Mouse (Mus musculus) urinary bladder, postnatal 10 days (tissue): ENCODE data around the gene Kcnn3.

Source experiments
- DNase-seq: peaks from one replicate; pipeline ENCODE4 v3.0.0; 2022; ENCODE audit warnings: low spot score

Gene Kcnn3

GRCm38 (mm10) chr3:89616861-89617260 is 96.9 kb downstream of the Kcnn3 start:
- DNase-seq = no peak

GRCm38 (mm10) chr3:89617360-89617759 is 97.4 kb downstream of the Kcnn3 start:
- no peak for DNase-seq

- no peak for DNase-seq
These were observed 102.9 kb downstream of the Kcnn3 start for GRCm38 (mm10) chr3:89622825-89623224.

GRCm38 (mm10) chr3:89623531-89623930 is 103.6 kb downstream of the Kcnn3 start:
- no peak for DNase-seq

GRCm38 (mm10) chr3:89624001-89624400 is 104.0 kb downstream of the Kcnn3 start:
- no peak for DNase-seq

GRCm38 (mm10) chr3:89624814-89625445 is 105.0 kb downstream of the Kcnn3 start:
- DNase-seq = no peak

- no peak for DNase-seq
These were observed 106.6 kb downstream of the Kcnn3 start for GRCm38 (mm10) chr3:89626556-89626955.

GRCm38 (mm10) chr3:89629811-89630210 is 109.8 kb downstream of the Kcnn3 start:
- no peak for DNase-seq

- no peak for DNase-seq
These were observed 111.8 kb downstream of the Kcnn3 start for GRCm38 (mm10) chr3:89631750-89632149.

GRCm38 (mm10) chr3:89633531-89633930 is 113.6 kb downstream of the Kcnn3 start:
- no peak for DNase-seq

GRCm38 (mm10) chr3:89633941-89634340 is 114.0 kb downstream of the Kcnn3 start:
- no peak for DNase-seq

GRCm38 (mm10) chr3:89640804-89641203 is 120.8 kb downstream of the Kcnn3 start:
- no peak for DNase-seq

- no peak for DNase-seq
These were observed 123.4 kb downstream of the Kcnn3 start for GRCm38 (mm10) chr3:89643391-89643790.

GRCm38 (mm10) chr3:89646813-89647255 is 126.9 kb downstream of the Kcnn3 start:
- DNase-seq = peak; percentile 26

GRCm38 (mm10) chr3:89647268-89647874 is 127.4 kb downstream of the Kcnn3 start:
- DNase-seq = no peak

GRCm38 (mm10) chr3:89649890-89650289 is 129.9 kb downstream of the Kcnn3 start:
- DNase-seq = no peak

GRCm38 (mm10) chr3:89653231-89653954 is 133.4 kb downstream of the Kcnn3 start:
- DNase-seq = no peak

GRCm38 (mm10) chr3:89657092-89657491 is 137.1 kb downstream of the Kcnn3 start:
- no peak for DNase-seq

GRCm38 (mm10) chr3:89658457-89658856 is 138.5 kb downstream of the Kcnn3 start:
- DNase-seq = no peak

GRCm38 (mm10) chr3:89659938-89660620 is 140.1 kb downstream of the Kcnn3 start:
- DNase-seq = no peak

GRCm38 (mm10) chr3:89664808-89665207 is 144.8 kb downstream of the Kcnn3 start:
- DNase-seq = no peak

GRCm38 (mm10) chr3:89667131-89667530 is 147.2 kb downstream of the Kcnn3 start:
- no peak for DNase-seq

GRCm38 (mm10) chr3:89671334-89671733 is 151.4 kb downstream of the Kcnn3 start:
- no peak for DNase-seq
